Mouse (Mus musculus): ENCODE results near the gene Igfbp6. TPM values are rescaled to one million over a fixed set of nuclear protein-coding genes. Genes with fewer than 3 reads are reported as not detected.
"Not testable (repeated sequence)": the region's sequence is repeated elsewhere in the genome, so short reads cannot be mapped to it uniquely, and the experiment has no call there.

Gene Igfbp6
- polyA plus RNA-seq, 1 experiment from 2014 or later, result 1.6 TPM

DNA sequence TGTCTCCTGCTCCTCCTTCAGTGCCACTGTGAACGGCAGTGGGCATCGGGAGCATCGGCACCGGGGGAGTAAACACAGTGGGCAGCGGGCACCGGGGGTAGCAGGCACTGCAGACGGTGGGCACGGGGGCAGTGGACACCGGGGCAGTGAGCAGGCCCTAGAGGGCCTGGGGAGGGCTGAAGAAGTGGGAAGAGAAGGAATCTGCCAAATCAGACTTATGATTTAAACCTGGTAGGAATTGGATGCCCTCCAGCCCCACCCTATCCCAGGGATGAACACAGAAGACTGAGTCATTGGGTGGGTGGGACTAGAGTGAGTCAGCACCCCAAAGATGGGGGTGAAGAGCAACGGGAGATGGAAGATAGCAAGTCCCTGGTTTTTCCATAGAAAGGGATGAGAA lies 1.2 kb downstream of the Igfbp6 start:
- H3K9me3 ChIP-seq (ENCODE audit: control insufficient read depth, low read length), result no peaks in the 10 kb centered on the region
- no peak overlapping the region for H3K4me2 ChIP-seq (ENCODE audit: low read length)
- DNase-seq, result no peak
- H3K36me3 ChIP-seq (ENCODE audit: control insufficient read depth, insufficient read depth, low read length), result no peaks in the 10 kb centered on the region
- H3K27ac ChIP-seq (replicated peaks; ENCODE audit: low read depth, low read length), result no peak overlapping the region
- 92% methylated on average over 10 of the region's 10 CpGs for WGBS
- no peak overlapping the region for H3K9ac ChIP-seq (replicated peaks; ENCODE audit: low read length)
- peaks cover 23% of the 10 kb centered on the region for H3K27me3 ChIP-seq (ENCODE audit: control insufficient read depth, insufficient read depth, low read length)
- H3K4me3 ChIP-seq (replicated peaks; ENCODE audit: low read depth, low read length), result no peak overlapping the region
- 0 out of 2 replicates have a peak, but pooled peaks cover 3% of the 10 kb centered on the region for H3K4me1 ChIP-seq (ENCODE audit: control insufficient read depth, insufficient read depth, low read length)
- ATAC-seq (ENCODE audit: low FRiP score, low TSS enrichment), result no peak

DNA sequence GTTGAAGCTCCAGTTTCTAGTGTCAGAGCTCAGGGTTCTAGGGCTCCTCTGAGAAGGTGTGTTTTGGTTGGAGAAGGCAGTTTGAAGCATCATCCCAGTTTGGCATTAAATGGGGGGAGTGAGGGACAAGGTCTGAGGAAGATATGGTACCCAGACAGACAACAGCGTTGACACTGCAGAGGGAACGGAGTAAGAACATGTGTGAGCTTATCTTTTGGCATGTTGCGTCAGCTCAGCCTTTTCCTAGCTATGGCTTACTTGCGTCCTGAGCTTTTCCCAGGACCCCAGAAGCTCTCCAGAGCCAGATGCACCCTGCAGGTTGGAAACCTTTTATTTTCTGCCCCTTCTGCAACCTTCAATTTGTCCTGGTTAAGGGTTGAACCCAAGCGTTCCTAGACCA lies 1.9 kb downstream of the Igfbp6 start:
- Histone ChIP-seq H3K27ac (replicated peaks; ENCODE audit: low read depth, low read length) (no peak overlapping the region), H3K27me3 (ENCODE audit: control insufficient read depth, insufficient read depth, low read length) (peaks cover 23% of the 10 kb centered on the region), H3K4me2 (ENCODE audit: low read length) (no peak overlapping the region), H3K4me3 (replicated peaks; ENCODE audit: low read depth, low read length) (no peak overlapping the region), H3K4me1 (ENCODE audit: control insufficient read depth, insufficient read depth, low read length) (0 out of 2 replicates have a peak, but pooled peaks cover 3% of the 10 kb centered on the region), H3K9ac (replicated peaks; ENCODE audit: low read length) (no peak overlapping the region), H3K36me3 (ENCODE audit: control insufficient read depth, insufficient read depth, low read length) (no peaks in the 10 kb centered on the region), H3K9me3 (ENCODE audit: control insufficient read depth, low read length) (no peaks in the 10 kb centered on the region)
- ATAC-seq (ENCODE audit: low FRiP score, low TSS enrichment) (no peak), DNase-seq (no peak)
- WGBS, result 91% methylated on average over 5 of the region's 5 CpGs

DNA sequence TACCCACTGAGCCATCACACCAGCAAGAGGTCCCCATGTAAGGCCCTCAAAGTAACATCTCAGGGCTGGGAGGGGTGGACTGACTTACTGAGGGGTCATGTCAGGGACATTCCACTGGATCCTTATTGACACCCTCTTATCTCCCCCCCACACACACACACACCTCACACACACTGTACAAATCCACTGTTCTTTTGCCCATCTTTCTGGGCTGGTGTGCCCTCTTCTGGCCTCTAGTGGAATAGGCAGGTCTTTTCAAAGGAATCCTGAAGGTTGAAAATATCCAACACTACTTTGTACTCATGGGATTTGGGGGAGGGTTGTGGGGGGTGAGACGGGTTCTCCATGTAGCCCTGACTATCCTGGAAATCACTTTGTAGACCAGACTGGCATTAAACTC lies 2.7 kb downstream of the Igfbp6 start:
- no peak overlapping the region for H3K27ac ChIP-seq (replicated peaks; ENCODE audit: low read depth, low read length)
- H3K27me3 ChIP-seq (ENCODE audit: control insufficient read depth, insufficient read depth, low read length), result peaks cover 23% of the 10 kb centered on the region
- no peak for ATAC-seq (ENCODE audit: low FRiP score, low TSS enrichment)
- no peaks in the 10 kb centered on the region for H3K9me3 ChIP-seq (ENCODE audit: control insufficient read depth, low read length)
- no peak overlapping the region for H3K9ac ChIP-seq (replicated peaks; ENCODE audit: low read length)
- DNase-seq, result peak; percentile 66
- 0 out of 2 replicates have a peak, but pooled peaks cover 3% of the 10 kb centered on the region for H3K4me1 ChIP-seq (ENCODE audit: control insufficient read depth, insufficient read depth, low read length)
- 3% methylated on average over 1 of the region's 1 CpGs for WGBS
- H3K4me3 ChIP-seq (replicated peaks; ENCODE audit: low read depth, low read length), result no peak overlapping the region
- no peak overlapping the region for H3K4me2 ChIP-seq (ENCODE audit: low read length)
- no peaks in the 10 kb centered on the region for H3K36me3 ChIP-seq (ENCODE audit: control insufficient read depth, insufficient read depth, low read length)

DNA sequence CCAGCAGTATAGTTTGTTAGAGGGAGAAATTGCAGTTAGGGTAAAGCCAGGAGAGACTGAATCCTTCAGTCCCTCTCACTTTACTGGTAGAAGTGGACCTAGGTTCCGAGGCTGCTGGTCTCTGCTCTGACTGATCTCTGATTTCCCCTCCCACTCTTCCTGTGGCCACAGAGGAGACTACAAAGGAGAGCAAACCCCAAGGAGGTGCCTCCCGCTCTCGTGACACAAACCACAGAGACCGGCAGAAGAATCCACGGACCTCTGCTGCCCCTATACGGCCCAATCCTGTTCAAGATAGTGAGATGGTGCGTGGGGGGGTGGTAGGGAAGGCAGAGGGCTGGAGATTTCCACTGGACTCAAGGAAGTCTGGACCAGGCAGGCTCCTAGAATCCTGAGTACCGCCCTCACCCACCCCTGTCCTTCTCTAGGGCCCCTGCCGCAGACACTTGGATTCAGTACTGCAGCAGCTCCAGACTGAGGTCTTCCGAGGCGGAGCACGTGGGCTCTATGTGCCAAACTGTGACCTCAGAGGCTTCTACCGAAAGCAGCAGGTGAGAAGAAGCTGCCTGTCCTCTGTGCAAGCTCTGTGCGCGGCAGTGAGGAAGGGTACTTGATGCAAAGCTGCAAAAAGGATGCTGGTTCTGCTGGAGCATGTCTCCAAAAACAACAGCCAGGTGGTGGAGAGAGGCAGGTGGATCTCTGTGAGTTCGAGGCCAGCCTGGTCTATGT lies 3.7 kb downstream of the Igfbp6 start:
- H3K9me3 ChIP-seq (ENCODE audit: control insufficient read depth, low read length), result no peaks in the 10 kb centered on the region
- WGBS, result 73% methylated on average over 16 of the region's 16 CpGs
- no peak overlapping the region for H3K27ac ChIP-seq (replicated peaks; ENCODE audit: low read depth, low read length)
- no peak overlapping the region for H3K9ac ChIP-seq (replicated peaks; ENCODE audit: low read length)
- no peak overlapping the region for H3K4me3 ChIP-seq (replicated peaks; ENCODE audit: low read depth, low read length)
- H3K27me3 ChIP-seq (ENCODE audit: control insufficient read depth, insufficient read depth, low read length), result peaks cover 23% of the 10 kb centered on the region
- no peaks in the 10 kb centered on the region for H3K36me3 ChIP-seq (ENCODE audit: control insufficient read depth, insufficient read depth, low read length)
- no peak overlapping the region for H3K4me2 ChIP-seq (ENCODE audit: low read length)
- 0 out of 2 replicates have a peak, but pooled peaks cover 3% of the 10 kb centered on the region for H3K4me1 ChIP-seq (ENCODE audit: control insufficient read depth, insufficient read depth, low read length)
- ATAC-seq (ENCODE audit: low FRiP score, low TSS enrichment) (no peak), DNase-seq (no peak)

DNA sequence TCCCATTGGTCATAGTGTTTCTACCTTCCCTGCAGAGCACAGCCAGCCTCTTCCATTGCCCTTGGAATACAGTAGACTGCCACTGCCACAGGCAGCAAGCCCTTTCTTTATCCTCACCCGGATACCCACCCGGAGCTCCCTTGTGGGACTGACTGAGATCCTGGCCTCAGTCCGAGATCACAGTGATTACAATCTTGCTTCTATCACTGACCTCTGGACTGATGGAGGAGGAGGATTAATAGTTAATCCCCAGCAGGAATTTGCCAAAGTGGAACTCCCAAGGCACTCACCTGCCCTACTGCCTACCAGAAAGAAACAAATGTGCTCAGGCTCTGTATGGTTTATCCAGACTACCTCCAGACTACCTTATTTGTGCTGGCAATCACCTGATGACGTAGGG lies 5.4 kb downstream of the Igfbp6 start:
- H3K27ac ChIP-seq (replicated peaks; ENCODE audit: low read depth, low read length), result no peak overlapping the region
- H3K9ac ChIP-seq (replicated peaks; ENCODE audit: low read length), result no peak overlapping the region
- H3K4me3 ChIP-seq (replicated peaks; ENCODE audit: low read depth, low read length), result no peak overlapping the region
- no peaks in the 10 kb centered on the region for H3K9me3 ChIP-seq (ENCODE audit: control insufficient read depth, low read length)
- DNase-seq (no peak), ATAC-seq (ENCODE audit: low FRiP score, low TSS enrichment) (no peak)
- H3K27me3 ChIP-seq (ENCODE audit: control insufficient read depth, insufficient read depth, low read length), result peaks cover 13% of the 10 kb centered on the region
- H3K4me2 ChIP-seq (ENCODE audit: low read length), result no peak overlapping the region
- H3K36me3 ChIP-seq (ENCODE audit: control insufficient read depth, insufficient read depth, low read length), result no peaks in the 10 kb centered on the region
- H3K4me1 ChIP-seq (ENCODE audit: control insufficient read depth, insufficient read depth, low read length), result 0 out of 2 replicates have a peak, but pooled peaks cover 3% of the 10 kb centered on the region
- WGBS, result 71% methylated on average over 4 of the region's 4 CpGs

DNA sequence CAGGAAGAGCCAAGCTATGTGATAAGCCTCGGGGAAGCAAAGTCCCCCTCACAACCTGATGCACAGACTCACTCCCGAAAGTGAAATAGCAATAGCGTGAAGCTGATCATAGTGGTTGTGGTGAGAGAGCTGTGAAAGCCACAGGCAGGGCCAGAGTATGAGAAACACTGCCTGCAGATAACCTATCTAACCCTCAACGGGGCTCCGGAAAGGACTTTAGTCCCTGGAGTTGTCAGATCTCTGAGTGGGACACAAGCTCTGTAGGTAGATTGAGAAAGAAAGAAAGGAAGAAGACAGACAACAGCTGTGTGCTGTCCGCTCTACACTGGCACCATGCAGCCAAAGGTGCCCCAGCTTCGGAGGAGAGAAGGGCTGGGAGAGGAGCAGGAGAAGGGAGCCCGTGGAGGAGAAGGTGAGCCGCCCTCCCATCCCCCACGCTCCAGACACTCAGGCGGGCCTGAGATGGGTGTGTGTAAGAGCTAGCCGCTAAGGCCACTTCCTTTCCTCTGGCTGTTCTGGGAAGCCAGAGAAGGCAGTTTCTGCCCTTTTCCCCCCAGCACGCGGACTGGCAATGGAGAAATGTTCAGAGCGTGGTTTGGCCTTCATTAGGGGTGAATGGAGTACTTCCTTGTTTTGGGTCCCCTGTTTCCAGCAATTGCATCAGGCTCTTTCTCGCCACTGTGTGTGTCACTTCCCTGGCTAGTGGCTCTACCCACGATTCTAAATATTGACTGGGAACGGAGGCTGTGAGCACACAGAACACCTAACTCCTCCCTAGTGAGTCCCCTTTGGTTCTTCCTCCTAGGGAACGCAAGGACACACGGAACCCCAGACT lies 6.4 kb downstream of the Igfbp6 start, which contains the start of gene Soat2:
Gene Soat2, plus strand, starts transcription at position 226 of the 835 bp plus-strand sequence.
- H3K27me3 ChIP-seq (ENCODE audit: control insufficient read depth, insufficient read depth, low read length), result peaks cover 4% of the 10 kb centered on the region
- no peak within 1 kb of the TSS for H3K4me2 ChIP-seq (ENCODE audit: low read length)
- ATAC-seq (ENCODE audit: low FRiP score, low TSS enrichment) (no peak), DNase-seq (no peak)
- 67% methylated on average over 20 of the region's 20 CpGs for WGBS
- no peak within 1 kb of the TSS for H3K9ac ChIP-seq (replicated peaks; ENCODE audit: low read length)
- H3K4me3 ChIP-seq (replicated peaks; ENCODE audit: low read depth, low read length), result no peak within 1 kb of the TSS
- no peaks in the 10 kb centered on the region for H3K4me1 ChIP-seq (ENCODE audit: control insufficient read depth, insufficient read depth, low read length)
- no peak within 1 kb of the TSS for H3K27ac ChIP-seq (replicated peaks; ENCODE audit: low read depth, low read length)
- H3K9me3 ChIP-seq (ENCODE audit: control insufficient read depth, low read length), result no peaks in the 10 kb centered on the region
- H3K36me3 ChIP-seq (ENCODE audit: control insufficient read depth, insufficient read depth, low read length), result no peaks in the 10 kb centered on the region

DNA sequence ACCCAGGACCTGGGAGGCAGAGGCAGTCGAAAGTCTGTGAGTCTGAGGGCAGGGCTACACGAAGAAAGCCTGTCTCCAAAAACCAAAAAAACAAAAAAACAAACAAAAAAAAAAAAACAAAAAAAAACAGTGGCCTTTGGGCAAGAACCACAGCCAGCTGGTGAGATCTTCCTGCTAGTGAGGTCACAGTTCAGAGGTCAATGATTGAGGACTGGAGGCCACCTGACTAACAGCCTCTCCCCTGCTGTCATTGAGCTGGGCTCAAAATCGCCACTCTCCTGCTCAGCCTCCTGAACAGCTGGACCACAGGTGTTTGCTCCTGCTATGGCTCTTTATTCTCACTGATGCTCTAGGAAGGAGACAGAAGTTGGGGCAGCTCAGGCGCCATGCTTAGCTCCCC lies 8.5 kb downstream of the Igfbp6 start:
- no peak for DNase-seq
- no peaks in the 10 kb centered on the region for H3K9me3 ChIP-seq (ENCODE audit: control insufficient read depth, low read length)

DNA sequence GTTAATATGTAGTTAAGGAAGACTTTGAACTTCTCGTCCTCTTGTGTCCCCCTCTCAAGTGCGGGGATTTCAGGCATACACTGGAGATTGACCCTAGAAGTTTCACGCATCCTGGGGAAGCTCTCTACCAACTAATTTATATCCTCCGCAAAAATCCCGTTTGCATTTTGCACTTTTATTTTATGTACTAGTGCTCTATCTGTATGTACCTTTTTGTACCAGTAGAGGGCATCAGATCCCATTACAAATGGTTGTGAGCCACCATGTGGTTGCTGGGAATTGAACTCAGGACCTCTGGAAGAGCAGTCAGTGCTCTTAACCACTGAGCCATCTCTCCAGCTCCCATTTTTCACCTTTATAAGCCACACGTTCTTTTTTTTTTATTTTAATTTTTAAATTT lies 10.8 kb downstream of the Igfbp6 start:
- H3K4me3 ChIP-seq (replicated peaks; ENCODE audit: low read depth, low read length); H3K27me3 ChIP-seq (ENCODE audit: control insufficient read depth, insufficient read depth, low read length); H3K36me3 ChIP-seq (ENCODE audit: control insufficient read depth, insufficient read depth, low read length); DNase-seq; H3K9ac ChIP-seq (replicated peaks; ENCODE audit: low read length); H3K9me3 ChIP-seq (ENCODE audit: control insufficient read depth, low read length); ATAC-seq (ENCODE audit: low FRiP score, low TSS enrichment); H3K4me2 ChIP-seq (ENCODE audit: low read length); H3K4me1 ChIP-seq (ENCODE audit: control insufficient read depth, insufficient read depth, low read length); H3K27ac ChIP-seq (replicated peaks; ENCODE audit: low read depth, low read length): not testable (repeated sequence)
- WGBS, result 93% methylated on average over 6 of the region's 6 CpGs

More for the DNA sequence above, 8.5 kb downstream of the Igfbp6 start:
- no peak overlapping the region for H3K4me3 ChIP-seq (replicated peaks; ENCODE audit: low read depth, low read length)
- WGBS, result 30% methylated on average over 4 of the region's 4 CpGs
- no peak for ATAC-seq (ENCODE audit: low FRiP score, low TSS enrichment)
- H3K27me3 ChIP-seq (ENCODE audit: control insufficient read depth, insufficient read depth, low read length), result no peaks in the 10 kb centered on the region
- no peak overlapping the region for H3K4me2 ChIP-seq (ENCODE audit: low read length)
- H3K27ac ChIP-seq (replicated peaks; ENCODE audit: low read depth, low read length), result no peak overlapping the region
- peaks cover 6% of the 10 kb centered on the region; the same call in 1 of the 2 replicates for H3K4me1 ChIP-seq (ENCODE audit: control insufficient read depth, insufficient read depth, low read length)
- H3K36me3 ChIP-seq (ENCODE audit: control insufficient read depth, insufficient read depth, low read length), result no peaks in the 10 kb centered on the region
- no peak overlapping the region for H3K9ac ChIP-seq (replicated peaks; ENCODE audit: low read length)
